Mouse (Mus musculus) embryonic facial prominence, embryonic 11.5 days (tissue): ENCODE results near the gene Igsf6. TPM values are rescaled to one million over a fixed set of nuclear protein-coding genes. Genes with fewer than 3 reads are reported as not detected.

Experiments
- polyA plus RNA-seq: library from polyadenylated mRNA; unstranded; fragments of >200 nt; fragmentation: Nextera tagmentation; extraction: Ambion mirVana; gene quantifications from 2 replicates; pipeline ENCODE4 v1.2.1, GENCODE M21; 2014

Gene Igsf6
- polyA plus RNA-seq, 1 experiment from 2014 or later = 0.70 TPM

Other genes starting within 250 kb of the Igsf6 start
- 8.7 and 10.6 TPM in 2 replicates for gene Eef2k, start 231.7 kb downstream of the Igsf6 start, polyA plus RNA-seq
- gene Polr3e, start 156.8 kb downstream of the Igsf6 start, polyA plus RNA-seq = 22.7 and 22.8 TPM in 2 replicates
- gene Cdr2, start 92.3 kb downstream of the Igsf6 start, polyA plus RNA-seq = 12.7 and 14.7 TPM in 2 replicates
- gene Mfsd13b, start 92.1 kb downstream of the Igsf6 start, polyA plus RNA-seq = not detected in 2 replicates
- gene Mettl9, start 40.1 kb downstream of the Igsf6 start, polyA plus RNA-seq = 272 and 293 TPM in 2 replicates
- not detected in 2 replicates for gene Otoa, start 7.1 kb upstream of the Igsf6 start, polyA plus RNA-seq